Mouse (Mus musculus): ENCODE measurements at regions not wholly inside any gene's neighbourhood (a gene's known extent, or its start where the extent isn't known, plus 50 kb on each side); places are given as distances from the start of the nearest gene placed in this dataset.
A peak's percentile ranks its signal among the peaks of the same experiment; 100 is the strongest.

- in situ Hi-C loops (cut with MboI; ENCODE audit: low pct_ligation_motif_present, low pct_unique_long_range_greater_than_20kb, low sequenced_read_pairs), result no loop called here
- dilution Hi-C loops (cut with MboI; ENCODE audit: extremely low pct_ligation_motif_present, extremely low pct_unique_long_range_greater_than_20kb, low sequenced_read_pairs), result no loop called here
- TF ChIP-seq MAZ (IDR thresholded peaks at IDR 0.05; ENCODE audit: low read depth, low read length), result no peak
- no peak for TF ChIP-seq TCF12 (IDR thresholded peaks at IDR 0.05; ENCODE audit: low read depth, low read length)
- TF ChIP-seq CTCF (conservative IDR thresholded peaks at IDR 0.05 in 1 of 2, IDR thresholded peaks at IDR 0.05 in 1 of 2; ENCODE audit: low read depth in 2 of 2, low read length in 2 of 2), result no peak
- TF ChIP-seq JUND (conservative IDR thresholded peaks at IDR 0.05; ENCODE audit: low read depth, low read length), result no peak
- no peak for TF ChIP-seq PAX5 (IDR thresholded peaks at IDR 0.05; ENCODE audit: low read length)
- no peak for TF ChIP-seq USF1 (IDR thresholded peaks at IDR 0.05; ENCODE audit: low read depth, low read length)
- no peak for TF ChIP-seq KAT2A (IDR thresholded peaks at IDR 0.05; ENCODE audit: insufficient replicate concordance, low read length)
- no peak for TF ChIP-seq ZNF384 (IDR thresholded peaks at IDR 0.05; ENCODE audit: low read depth, low read length)
- no peak for TF ChIP-seq BHLHE40 (IDR thresholded peaks at IDR 0.05; ENCODE audit: low read depth, low read length)
- no peak for TF ChIP-seq TBP (conservative IDR thresholded peaks at IDR 0.05; ENCODE audit: low read depth, low read length)
- no peak for TF ChIP-seq HCFC1 (IDR thresholded peaks at IDR 0.05; ENCODE audit: low read depth, low read length)
- no peak for TF ChIP-seq MXI1 (IDR thresholded peaks at IDR 0.05; ENCODE audit: low read depth, low read length)
- Histone ChIP-seq H3K36me3 (replicated peaks in 1 of 2; ENCODE audit: control insufficient read depth in 1 of 2, insufficient read depth in 1 of 2, low read length in 1 of 2) (no peaks in the 10 kb centered on the region), H3K27ac (ENCODE audit: insufficient read depth, low read depth) (no peak overlapping the region), H3K4me1 (ENCODE audit: control insufficient read depth in 1 of 2, insufficient read depth in 2 of 2) (peaks cover 3 to 51% of the 10 kb centered on the region in 2 experiments; a peak in 3 of 4 replicates), H3K27me3 (replicated peaks) (no peaks in the 10 kb centered on the region), H3K9me3 (replicated peaks; ENCODE audit: low read length) (no peaks in the 10 kb centered on the region), H3K4me3 (replicated peaks in 1 of 3; ENCODE audit: low read depth in 2 of 3, low read length in 2 of 3, poor library complexity in 1 of 3) (peak overlapping the region in 1 of 3 experiments; percentile 25), H3K9ac (ENCODE audit: insufficient read depth, low read depth) (peak overlapping the region; percentile 10; the same call in 1 of the 2 replicates), H3K79me2 (replicated peaks; ENCODE audit: control insufficient read depth, extremely low read depth, insufficient read depth, poor library complexity, severe bottlenecking) (no peaks in the 10 kb centered on the region), H3K4me2 (ENCODE audit: insufficient read depth, low read depth, poor library complexity, severe bottlenecking) (no peak overlapping the region)
- no peak for DNase-seq (ENCODE audit: extremely low read depth)
These were observed 141.5 kb upstream of the Jun start for GRCm38 (mm10) chr4:95193473-95193872.

GRCm38 (mm10) chr4:95194621-95195455 lies 142.8 kb upstream of the Jun start:
- Histone ChIP-seq H3K4me1 (ENCODE audit: control insufficient read depth in 1 of 2, insufficient read depth in 2 of 2) (peaks cover 5 to 53% of the 10 kb centered on the region in 2 experiments; a peak in 3 of 4 replicates), H3K36me3 (replicated peaks in 1 of 2; ENCODE audit: control insufficient read depth in 1 of 2, insufficient read depth in 1 of 2, low read length in 1 of 2) (no peaks in the 10 kb centered on the region), H3K4me3 (replicated peaks in 1 of 3; ENCODE audit: low read depth in 2 of 3, low read length in 2 of 3, poor library complexity in 1 of 3) (no peak overlapping the region), H3K79me2 (replicated peaks; ENCODE audit: control insufficient read depth, extremely low read depth, insufficient read depth, poor library complexity, severe bottlenecking) (no peaks in the 10 kb centered on the region), H3K9ac (ENCODE audit: insufficient read depth, low read depth) (no peak overlapping the region), H3K9me3 (replicated peaks; ENCODE audit: low read length) (no peaks in the 10 kb centered on the region), H3K27ac (ENCODE audit: insufficient read depth, low read depth) (no peak overlapping the region), H3K4me2 (ENCODE audit: insufficient read depth, low read depth, poor library complexity, severe bottlenecking) (no peak overlapping the region), H3K27me3 (replicated peaks) (no peaks in the 10 kb centered on the region)
- in situ Hi-C loops (cut with MboI; ENCODE audit: low pct_ligation_motif_present, low pct_unique_long_range_greater_than_20kb, low sequenced_read_pairs), result no loop called here
- DNase-seq (ENCODE audit: extremely low read depth), result no peak
- dilution Hi-C loops (cut with MboI; ENCODE audit: extremely low pct_ligation_motif_present, extremely low pct_unique_long_range_greater_than_20kb, low sequenced_read_pairs), result no loop called here
- TF ChIP-seq EP300 (IDR thresholded peaks at IDR 0.05; ENCODE audit: low read length) (no peak), IRF4 (IDR thresholded peaks at IDR 0.05; ENCODE audit: low read depth, low read length) (no peak), POLR2A (IDR thresholded peaks at IDR 0.05; ENCODE audit: low read depth, low read length) (no peak), UBTF (IDR thresholded peaks at IDR 0.05; ENCODE audit: low read depth, low read length) (no peak), MYC (IDR thresholded peaks at IDR 0.05; ENCODE audit: low read depth, low read length) (no peak), SIN3A (IDR thresholded peaks at IDR 0.05; ENCODE audit: low read length) (no peak), ZKSCAN1 (IDR thresholded peaks at IDR 0.05; ENCODE audit: borderline replicate concordance, low read depth, low read length) (no peak), TCF12 (IDR thresholded peaks at IDR 0.05; ENCODE audit: low read depth, low read length) (no peak), TBP (conservative IDR thresholded peaks at IDR 0.05; ENCODE audit: low read depth, low read length) (no peak), NRF1 (IDR thresholded peaks at IDR 0.05; ENCODE audit: low read depth, low read length) (no peak), E2F4 (IDR thresholded peaks at IDR 0.05; ENCODE audit: insufficient replicate concordance, low read depth, low read length) (no peak), ETS1 (conservative IDR thresholded peaks at IDR 0.05; ENCODE audit: low read depth, low read length) (no peak), MXI1 (IDR thresholded peaks at IDR 0.05; ENCODE audit: low read depth, low read length) (no peak), USF1 (IDR thresholded peaks at IDR 0.05; ENCODE audit: low read depth, low read length) (no peak), USF2 (conservative IDR thresholded peaks at IDR 0.05; ENCODE audit: low read depth, low read length) (no peak)
